Mouse (Mus musculus) spleen, adult 2 months (tissue): ENCODE data around the gene Slc25a11. TPM values are rescaled to one million over a fixed set of nuclear protein-coding genes. Genes with fewer than 3 reads are reported as not detected.

Source experiments
- DNase-seq, 2 experiments: peaks; one replicate each; pipeline versions ENCODE4 v3.0.0 to v3.0.0-alpha.2; 2012 to 2021; ENCODE audit warnings: low spot score in 2 of 2, low read depth in 1 of 2
- H3K27ac ChIP-seq: fragments of 200-500 bp; 2 replicates; pipeline ENCODE4 v1.5.1; 2012; ENCODE audit warnings: low read length, inconsistent platforms; ENCODE audit not compliant: insufficient read depth
- H3K27me3 ChIP-seq: fragments of 200-500 bp; 2 replicates; pipeline ENCODE4 v1.6.1; 2012; ENCODE audit warnings: mild to moderate bottlenecking, moderate library complexity, low read length, inconsistent platforms; ENCODE audit not compliant: control insufficient read depth, insufficient read depth
- H3K36me3 ChIP-seq: fragments of 200-500 bp; 2 replicates; pipeline ENCODE4 v1.6.1; 2012; ENCODE audit warnings: mild to moderate bottlenecking, low read length, inconsistent platforms; ENCODE audit not compliant: control insufficient read depth, insufficient read depth
- H3K4me1 ChIP-seq: fragments of 200-500 bp; 2 replicates; pipeline ENCODE4 v1.6.1; 2011; ENCODE audit warnings: inconsistent platforms; ENCODE audit not compliant: control insufficient read depth, insufficient read depth, insufficient read length
- H3K4me3 ChIP-seq: fragments of 200-500 bp; 2 replicates; pipeline ENCODE4 v1.5.1; 2011; ENCODE audit warnings: mild to moderate bottlenecking, inconsistent platforms; ENCODE audit not compliant: insufficient read depth, insufficient read length; ENCODE audit errors: extremely low read depth
- CTCF ChIP-seq: fragments of 200-500 bp; IDR thresholded peaks from 2 replicates; pipeline ENCODE4 v1.5.1; 2011; ENCODE audit warnings: mild to moderate bottlenecking, inconsistent platforms; ENCODE audit not compliant: insufficient read depth, insufficient read length, insufficient replicate concordance; ENCODE audit errors: extremely low read depth
- POLR2A ChIP-seq: fragments of 200-500 bp; IDR thresholded peaks from 2 replicates; pipeline ENCODE4 v1.6.1; 2011; ENCODE audit warnings: low read depth, low read length, inconsistent platforms
- WGBS: fragments of 180-500 bp; shearing (Covaris S2); methylation state at CpG from one replicate; pipeline ENCODE4 v1.1.7; 2018; 5-methylcytosine and 5-hydroxymethylcytosine counted together
- polyA plus RNA-seq: library from polyadenylated mRNA; depleted of rRNA; stranded (reverse); fragments of >200 nt; gene quantifications from 2 replicates; pipeline ENCODE4 v1.2.3, GENCODE M21; 2012

Slc25a11 gene
- polyA plus RNA-seq, 1 experiment, result 73.0 TPM

GRCm38 (mm10) chr11:70638293-70638692 lies 9.0 kb downstream of the Slc25a11 start:
- no peak for DNase-seq
- Histone ChIP-seq H3K27me3 (no peaks in the 10 kb centered on the region), H3K4me3 (no peak overlapping the region), H3K36me3 (no peaks in the 10 kb centered on the region), H3K27ac (no peak overlapping the region), H3K4me1 (no peaks in the 10 kb centered on the region)
- no peak for TF ChIP-seq POLR2A
- no peak for TF ChIP-seq CTCF
- 69% methylated on average over 1 of the region's 1 CpGs for WGBS

GRCm38 (mm10) chr11:70637764-70638163 lies 9.5 kb downstream of the Slc25a11 start:
- Histone ChIP-seq H3K36me3 (no peaks in the 10 kb centered on the region), H3K27me3 (no peaks in the 10 kb centered on the region), H3K4me1 (no peaks in the 10 kb centered on the region), H3K27ac (no peak overlapping the region), H3K4me3 (no peak overlapping the region)
- no peak for TF ChIP-seq CTCF
- TF ChIP-seq POLR2A, result no peak
- 92% methylated on average over 1 of the region's 1 CpGs for WGBS
- DNase-seq, result no peak

- Histone ChIP-seq H3K36me3 (no peaks in the 10 kb centered on the region), H3K27me3 (no peaks in the 10 kb centered on the region), H3K4me1 (no peaks in the 10 kb centered on the region), H3K27ac (no peak overlapping the region), H3K4me3 (no peak overlapping the region)
- 92% methylated on average over 4 of the region's 4 CpGs for whole genome bisulfite sequencing
- no peak for TF ChIP-seq CTCF
- TF ChIP-seq POLR2A, result no peak
- no peak for DNase-seq
Observed at GRCm38 (mm10) chr11:70635601-70636000, 11.7 kb downstream of the Slc25a11 start.

- TF ChIP-seq POLR2A (no peak), CTCF (no peak)
- H3K27ac ChIP-seq, result no peak overlapping the region
- no peak overlapping the region for H3K4me3 ChIP-seq
Observed at GRCm38 (mm10) chr11:70630129-70630528, 17.1 kb downstream of the Slc25a11 start.

GRCm38 (mm10) chr11:70629557-70629956 lies 17.7 kb downstream of the Slc25a11 start:
- Histone ChIP-seq H3K27me3 (no peaks in the 10 kb centered on the region), H3K4me1 (no peaks in the 10 kb centered on the region), H3K27ac (no peak overlapping the region), H3K4me3 (no peak overlapping the region), H3K36me3 (no peaks in the 10 kb centered on the region)
- no peak for TF ChIP-seq POLR2A
- TF ChIP-seq CTCF, result peak; percentile 27; the same call in 1 of the 2 replicates
- peak in 1 of 2 experiments; percentile 33 for DNase-seq
- WGBS, result 60% methylated on average over 5 of the region's 5 CpGs

More at GRCm38 (mm10) chr11:70630129-70630528, 17.1 kb downstream of the Slc25a11 start:
- H3K4me1 ChIP-seq, result no peaks in the 10 kb centered on the region
- H3K36me3 ChIP-seq, result no peaks in the 10 kb centered on the region
- WGBS, result 63% methylated on average over 7 of the region's 7 CpGs
- H3K27me3 ChIP-seq, result no peaks in the 10 kb centered on the region
- DNase-seq, result no peak

GRCm38 (mm10) chr11:70628431-70628830 lies 18.8 kb downstream of the Slc25a11 start:
- DNase-seq, result no peak
- TF ChIP-seq CTCF (no peak), POLR2A (no peak)
- WGBS, result 67% methylated on average over 2 of the region's 2 CpGs
- Histone ChIP-seq H3K27ac (no peak overlapping the region), H3K4me1 (no peaks in the 10 kb centered on the region), H3K27me3 (no peaks in the 10 kb centered on the region), H3K4me3 (no peak overlapping the region), H3K36me3 (no peaks in the 10 kb centered on the region)

- no peak overlapping the region for H3K27ac ChIP-seq
- 73% methylated on average over 4 of the region's 4 CpGs for WGBS
- H3K4me1 ChIP-seq, result no peaks in the 10 kb centered on the region
- no peak for DNase-seq
- TF ChIP-seq POLR2A, result no peak
- TF ChIP-seq CTCF, result no peak
- H3K4me3 ChIP-seq, result no peak overlapping the region
- H3K27me3 ChIP-seq, result no peaks in the 10 kb centered on the region
- H3K36me3 ChIP-seq, result no peaks in the 10 kb centered on the region
Observed at GRCm38 (mm10) chr11:70626877-70627276, 20.4 kb downstream of the Slc25a11 start.
